Mouse (Mus musculus): Measurements from ENCODE around the gene 6430571L13Rik.

6430571L13Rik gene

GRCm38 (mm10) chr9:107307099-107307872 lies 33.1 kb upstream of the 6430571L13Rik start:
- DNase-seq (ENCODE audit: low spot score in 2 of 2), result no peak

DNA sequence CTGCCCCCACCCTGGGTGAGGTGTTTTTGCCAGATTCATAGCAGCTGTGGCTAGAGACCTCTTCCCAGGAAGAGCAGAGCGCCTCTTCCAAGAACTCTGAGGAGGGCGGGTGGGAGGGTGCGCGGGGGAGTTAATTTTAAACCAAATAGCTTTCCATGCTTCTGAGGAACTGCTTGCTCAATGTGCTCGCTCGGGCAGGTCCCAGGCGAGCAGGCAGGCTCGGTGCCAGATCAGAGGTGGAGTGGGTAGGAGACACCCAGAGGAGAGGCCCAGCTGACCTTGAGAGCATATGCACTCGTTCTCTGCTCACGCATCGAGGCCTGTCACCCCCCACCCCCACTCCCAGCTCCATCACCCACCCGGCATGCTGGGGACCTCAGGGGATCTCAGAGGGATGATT lies 32.5 kb upstream of the 6430571L13Rik start:
- peak; percentile 71 to 84 for DNase-seq (ENCODE audit: low spot score in 2 of 2)

DNA sequence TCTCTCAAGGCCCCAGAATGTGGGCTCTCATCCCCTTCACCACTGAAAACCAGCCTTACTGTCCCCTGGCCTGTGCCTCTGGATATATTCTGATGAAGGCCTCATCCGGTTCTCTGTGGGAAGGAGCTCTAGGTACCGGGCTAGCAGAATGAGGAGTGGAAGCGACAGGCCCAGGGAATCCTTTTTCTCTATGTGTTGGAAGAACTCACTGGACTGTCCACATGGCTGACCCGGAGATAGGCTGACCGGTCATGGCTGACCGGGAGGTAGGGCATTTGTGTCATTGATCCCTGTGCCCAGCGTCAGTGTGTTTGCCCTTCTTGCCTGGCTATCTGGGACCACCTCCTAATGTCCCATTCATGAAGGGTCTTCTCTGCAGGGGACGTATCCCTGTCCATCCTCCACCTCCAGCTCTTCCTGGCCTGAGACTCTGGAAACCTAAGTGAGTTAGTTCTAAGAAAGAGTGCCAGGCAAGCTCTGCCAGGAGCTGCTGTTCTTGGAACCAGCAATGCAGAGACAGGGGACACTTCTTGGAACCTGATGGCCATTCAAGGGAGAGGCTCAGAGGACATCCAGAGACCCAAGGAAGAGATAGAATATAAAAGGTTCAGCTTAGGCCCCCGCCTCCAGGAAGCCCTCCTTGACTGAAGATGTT lies 31.9 kb upstream of the 6430571L13Rik start:
- no peak for DNase-seq (ENCODE audit: low spot score in 2 of 2)

GRCm38 (mm10) chr9:107309171-107309570 lies 31.2 kb upstream of the 6430571L13Rik start:
- DNase-seq (ENCODE audit: low spot score in 2 of 2), result no peak

DNA sequence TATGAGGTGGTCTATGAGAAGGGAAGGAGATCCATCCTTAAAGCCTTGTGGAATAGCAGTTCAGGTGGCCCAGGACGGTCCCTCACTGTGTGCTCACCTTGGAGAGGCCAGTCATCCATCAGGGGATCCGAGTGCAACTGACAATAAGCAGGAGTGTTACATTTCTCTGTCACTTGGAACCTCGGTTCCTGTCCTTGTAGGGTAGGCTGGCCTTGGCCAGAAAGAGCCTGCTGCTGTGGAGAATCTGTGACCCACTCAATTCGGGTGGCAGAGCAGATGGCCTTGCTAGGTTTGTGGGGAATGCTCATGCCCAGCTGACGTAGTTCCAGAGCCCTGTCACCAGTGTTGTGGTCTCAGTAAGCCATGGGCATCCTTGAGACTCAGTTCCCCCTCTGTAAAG lies 30.8 kb upstream of the 6430571L13Rik start:
- no peak for DNase-seq (ENCODE audit: low spot score in 2 of 2)

GRCm38 (mm10) chr9:107312811-107313584 lies 27.4 kb upstream of the 6430571L13Rik start:
- no peak for DNase-seq (ENCODE audit: low spot score in 2 of 2)

DNA sequence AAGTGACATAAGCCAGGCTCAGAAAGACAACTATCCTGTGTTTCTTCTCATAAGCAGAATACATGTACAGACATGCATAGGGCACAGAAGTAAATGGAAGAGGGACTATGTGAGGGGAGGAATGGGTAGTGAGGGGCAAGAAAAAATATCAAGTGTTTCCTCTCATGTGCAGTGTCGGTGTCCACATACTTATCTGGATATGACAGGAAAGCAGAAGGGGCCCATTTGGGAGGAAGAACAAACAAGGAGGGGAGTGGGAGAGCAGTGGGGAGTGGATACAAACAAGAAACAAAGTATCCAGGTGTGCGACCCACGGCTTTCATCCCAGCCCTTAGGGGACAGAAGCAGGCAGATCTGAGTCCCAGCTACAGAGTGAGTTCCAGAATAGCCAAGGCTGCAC lies 26.5 kb upstream of the 6430571L13Rik start:
- DNase-seq (ENCODE audit: low spot score in 2 of 2), result no peak

DNA sequence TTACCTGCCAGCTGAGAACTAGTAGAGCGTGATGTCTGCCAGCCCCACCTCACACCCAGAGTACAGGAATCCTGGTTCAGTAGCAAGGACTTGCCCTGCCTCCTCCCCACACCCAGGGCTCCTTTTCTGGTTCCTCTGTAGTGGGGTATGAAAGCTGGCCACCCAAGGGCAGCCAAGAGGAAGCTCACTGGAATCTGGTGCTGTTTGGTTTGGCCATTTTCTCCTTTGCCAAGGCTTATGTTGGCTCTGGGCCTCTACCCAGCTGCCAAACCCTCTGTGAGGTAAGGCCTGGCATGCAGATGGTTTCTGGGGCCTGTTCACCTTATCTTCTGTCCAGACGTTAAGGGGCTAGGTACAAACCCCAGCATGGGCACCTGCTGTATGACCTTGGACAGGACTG lies 24.6 kb upstream of the 6430571L13Rik start:
- DNase-seq (ENCODE audit: low spot score in 2 of 2), result no peak

- DNase-seq (ENCODE audit: low spot score in 2 of 2), result no peak
Observed at GRCm38 (mm10) chr9:107322461-107323050, 17.8 kb upstream of the 6430571L13Rik start.

- peak; percentile 88 to 90 for DNase-seq (ENCODE audit: low spot score in 2 of 2)
Observed at GRCm38 (mm10) chr9:107323558-107323957, 16.8 kb upstream of the 6430571L13Rik start.

DNA sequence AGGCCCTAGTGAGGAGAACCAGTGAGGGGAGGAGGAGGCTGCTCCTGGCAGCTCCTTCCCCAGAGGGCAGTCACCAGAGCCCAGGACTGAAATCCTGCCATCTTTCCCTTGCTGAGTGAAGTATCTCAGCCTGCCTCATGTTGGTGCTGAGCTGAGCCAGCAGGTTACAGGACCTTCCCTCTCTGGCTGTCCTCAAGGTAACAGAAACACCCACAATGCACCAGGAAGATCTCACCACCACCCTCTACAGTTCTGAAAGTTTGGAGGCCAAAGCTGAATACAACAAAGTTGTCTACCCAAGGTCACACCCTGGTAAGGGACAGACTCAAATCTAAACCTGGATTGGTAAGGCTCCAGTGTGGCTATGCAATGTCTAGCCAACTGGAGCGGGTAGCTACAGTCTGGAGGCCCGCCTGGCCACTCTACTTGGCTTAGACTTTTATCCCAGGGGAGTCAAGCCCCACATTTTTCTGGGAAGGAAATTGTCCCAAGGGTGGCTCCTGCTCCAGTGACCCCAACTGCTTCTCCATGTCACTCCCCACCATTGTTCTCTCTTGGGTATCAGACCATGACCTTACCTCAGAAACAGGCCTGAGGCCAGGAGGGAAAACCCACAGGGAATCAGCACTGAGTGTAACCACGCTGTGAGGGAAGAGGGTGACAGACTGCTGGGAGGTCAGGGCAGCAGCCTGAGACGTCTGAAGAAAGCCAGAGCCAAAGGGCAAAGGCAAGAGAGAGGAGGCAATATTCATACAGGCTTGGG lies 15.4 kb upstream of the 6430571L13Rik start:
- DNase-seq (ENCODE audit: low spot score in 2 of 2), result peak in 1 of 2 experiments; percentile 31

DNA sequence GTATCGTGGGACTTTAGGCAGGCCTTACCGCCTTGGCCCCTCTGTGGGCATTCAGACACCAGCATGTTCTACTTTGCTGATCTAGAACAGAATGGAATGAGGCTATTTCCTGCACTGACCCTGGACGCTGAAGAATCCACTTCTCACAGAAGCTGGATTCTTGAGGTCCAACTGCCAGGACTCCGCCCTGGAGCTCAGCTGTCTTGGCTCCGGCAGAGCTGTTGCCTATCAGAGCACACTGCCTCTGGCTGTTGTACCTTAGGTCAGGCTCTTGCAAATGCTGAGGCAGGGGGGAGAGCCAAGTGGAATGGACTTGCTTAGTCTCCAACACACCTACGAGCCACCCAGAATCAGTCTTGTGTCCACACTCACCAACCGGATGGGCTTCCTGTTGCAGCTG lies 14.5 kb upstream of the 6430571L13Rik start:
- peak in 1 of 2 experiments; percentile 51 for DNase-seq (ENCODE audit: low spot score in 2 of 2)

DNA sequence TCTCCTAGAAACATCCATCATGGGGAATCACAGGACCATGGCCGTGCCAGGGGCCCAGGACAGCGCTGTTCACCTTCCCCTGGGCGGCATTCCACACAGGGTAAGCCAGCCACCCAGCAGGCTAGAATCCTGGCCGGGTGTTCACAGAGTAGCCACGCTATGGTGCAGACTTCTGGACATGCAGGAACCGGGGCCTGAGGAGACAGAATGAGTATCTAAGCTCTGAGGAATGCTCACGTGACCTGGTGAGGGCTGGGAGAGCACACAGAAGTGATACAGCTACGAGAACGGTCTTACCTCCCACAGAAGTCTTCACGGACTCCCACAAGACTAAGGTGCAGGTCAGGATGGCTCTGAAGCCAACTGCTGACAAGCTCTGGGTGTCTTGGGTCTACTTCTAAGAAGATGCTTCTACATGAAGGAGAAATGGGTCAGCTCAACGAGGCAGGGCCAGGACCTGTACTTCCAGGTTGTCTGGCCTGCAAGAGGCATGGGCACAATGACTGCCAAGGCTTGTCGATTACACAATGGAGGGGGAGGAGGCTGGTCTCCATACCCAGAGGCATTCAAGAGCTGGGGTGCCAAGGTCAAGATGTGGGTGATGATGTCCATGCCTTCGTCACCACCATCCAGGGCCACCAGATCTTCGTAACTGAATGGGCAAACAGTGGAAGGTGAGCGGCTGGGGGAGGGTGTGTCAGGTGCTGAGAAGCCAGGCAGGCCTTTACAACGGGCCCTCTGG lies 12.4 kb upstream of the 6430571L13Rik start:
- no peak for DNase-seq (ENCODE audit: low spot score in 2 of 2)

DNA sequence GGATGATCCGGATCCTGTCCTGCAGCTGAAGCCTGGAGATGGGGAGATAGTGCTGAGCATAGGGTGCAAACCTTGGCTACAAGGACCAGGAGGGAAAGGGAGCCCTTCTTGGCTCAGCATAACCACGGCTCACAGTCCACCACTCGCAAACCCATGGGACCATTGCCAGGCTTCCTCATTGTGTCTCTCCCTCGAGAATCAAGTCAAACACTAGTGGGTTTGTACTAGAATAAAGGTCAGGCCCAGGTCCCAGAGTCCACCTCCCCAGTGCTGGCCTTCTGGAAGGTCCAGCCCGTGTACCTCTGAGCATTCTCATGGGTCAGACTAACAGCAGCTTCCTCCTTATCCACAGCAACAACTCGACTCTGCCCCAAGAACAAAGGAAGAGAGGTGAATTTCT lies 9.6 kb upstream of the 6430571L13Rik start:
- DNase-seq (ENCODE audit: low spot score in 2 of 2), result no peak

- no peak for DNase-seq (ENCODE audit: low spot score in 2 of 2)
Observed at GRCm38 (mm10) chr9:107333686-107334085, 6.7 kb upstream of the 6430571L13Rik start.

DNA sequence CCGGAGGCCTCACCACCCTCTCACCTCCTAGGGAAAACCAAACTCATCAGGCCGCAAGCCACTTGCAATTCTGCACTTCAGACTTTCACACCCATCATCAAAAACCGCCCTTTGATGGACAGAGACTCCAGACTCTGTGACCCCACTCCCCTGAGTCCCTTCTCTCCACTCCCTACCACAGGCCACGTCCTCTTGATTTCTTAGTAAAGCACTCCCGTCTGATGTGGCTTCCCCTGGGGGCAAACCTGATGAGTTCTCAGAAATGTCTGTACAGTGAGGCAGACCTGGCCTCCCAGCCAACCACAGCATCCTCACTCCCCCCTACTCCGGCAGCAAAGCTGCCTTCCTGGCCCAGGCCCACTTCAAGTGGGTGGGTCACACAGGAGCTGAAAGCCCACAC lies 6.0 kb upstream of the 6430571L13Rik start:
- DNase-seq (ENCODE audit: low spot score in 2 of 2), result no peak

DNA sequence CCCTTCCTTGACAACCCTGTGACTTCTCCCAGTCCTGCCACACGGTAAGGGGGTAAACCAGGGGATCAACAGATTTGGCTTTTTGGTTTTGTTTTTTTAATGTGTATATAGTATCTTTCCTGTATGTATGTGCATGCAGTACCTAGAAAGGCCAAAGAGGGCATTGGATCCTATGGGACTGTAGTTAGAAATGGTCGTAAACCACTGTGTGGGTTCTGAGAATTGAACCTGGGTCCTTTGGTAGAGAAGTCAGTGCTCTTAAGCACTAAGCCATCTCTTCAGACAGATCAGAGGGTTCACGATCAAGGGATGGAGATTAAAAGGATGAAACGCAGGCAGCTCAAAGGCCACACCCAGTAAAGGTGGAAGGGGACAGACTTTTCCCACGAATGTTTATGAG lies 5.4 kb upstream of the 6430571L13Rik start:
- no peak for DNase-seq (ENCODE audit: low spot score in 2 of 2)

- DNase-seq (ENCODE audit: low spot score in 2 of 2), result peak; percentile 51 to 80
Observed at GRCm38 (mm10) chr9:107335909-107336308, 4.5 kb upstream of the 6430571L13Rik start.

GRCm38 (mm10) chr9:107336386-107336785 lies 4.0 kb upstream of the 6430571L13Rik start:
- DNase-seq (ENCODE audit: low spot score in 2 of 2), result no peak

GRCm38 (mm10) chr9:107338172-107338883 lies 2.1 kb upstream of the 6430571L13Rik start, which contains the start of gene Hemk1:
Hemk1 (minus strand) TSS chr9:107338350.
- DNase-seq (ENCODE audit: low spot score in 2 of 2), result peak; percentile 55 to 66

Data from heart, adult 9 months (tissue).